Mouse (Mus musculus): ENCODE measurements around the gene Tbc1d24. TPM values are rescaled to one million over a fixed set of nuclear protein-coding genes. Genes with fewer than 3 reads are reported as not detected.
A peak's percentile ranks its signal among the peaks of the same experiment; 100 is the strongest.

The Tbc1d24 gene
- polyA plus RNA-seq, 1 experiment from 2014 or later, result 8.4 TPM

- Histone ChIP-seq H3K9me3 (ENCODE audit: control insufficient read depth, low read length) (no peaks in the 10 kb centered on the region), H3K36me3 (ENCODE audit: control insufficient read depth, insufficient read depth, low read length) (no peaks in the 10 kb centered on the region; the same call in 1 of the 2 replicates), H3K9ac (ENCODE audit: low read length) (no peak overlapping the region), H3K4me3 (ENCODE audit: low read depth, low read length) (no peak overlapping the region), H3K27me3 (ENCODE audit: control insufficient read depth, insufficient read depth, low read length) (no peaks in the 10 kb centered on the region), H3K27ac (ENCODE audit: low read depth, low read length) (no peak overlapping the region), H3K4me2 (ENCODE audit: low read depth, low read length, severe bottlenecking) (no peak overlapping the region), H3K4me1 (replicated peaks; ENCODE audit: control insufficient read depth, insufficient read depth, low read length) (peaks cover 12% of the 10 kb centered on the region; the same call in 1 of the 2 replicates)
- WGBS, result 77% methylated on average over 9 of the region's 11 CpGs
- ATAC-seq (replicated peaks; ENCODE audit: low FRiP score), result no peak
- DNase-seq (ENCODE audit: low spot score), result no peak
Measured at GRCm38 (mm10) chr17:24164566-24165259, 40.6 kb downstream of the Tbc1d24 start.

GRCm38 (mm10) chr17:24163176-24163962, 42.0 kb downstream of the Tbc1d24 start, which contains the start of gene Amdhd2:
Amdhd2 (minus strand) TSS chr17:24163766.
- no peak within 1 kb of the TSS for H3K27ac ChIP-seq (ENCODE audit: low read depth, low read length)
- H3K36me3 ChIP-seq (ENCODE audit: control insufficient read depth, insufficient read depth, low read length), result no peaks in the 10 kb centered on the region; the same call in 1 of the 2 replicates
- peak within 1 kb of the TSS; percentile 80 for H3K4me2 ChIP-seq (ENCODE audit: low read depth, low read length, severe bottlenecking)
- H3K27me3 ChIP-seq (ENCODE audit: control insufficient read depth, insufficient read depth, low read length), result no peaks in the 10 kb centered on the region
- H3K9me3 ChIP-seq (ENCODE audit: control insufficient read depth, low read length), result no peaks in the 10 kb centered on the region
- peaks cover 11% of the 10 kb centered on the region; the same call in 1 of the 2 replicates for H3K4me1 ChIP-seq (replicated peaks; ENCODE audit: control insufficient read depth, insufficient read depth, low read length)
- peak; percentile 94 for ATAC-seq (replicated peaks; ENCODE audit: low FRiP score)
- DNase-seq (ENCODE audit: low spot score), result peak; percentile 99
- WGBS, result under 1% methylated on average over 47 of the region's 47 CpGs
- peak within 1 kb of the TSS; percentile 74 for H3K9ac ChIP-seq (ENCODE audit: low read length)
- peak within 1 kb of the TSS; percentile 80 for H3K4me3 ChIP-seq (ENCODE audit: low read depth, low read length)

GRCm38 (mm10) chr17:24162584-24163175, 42.7 kb downstream of the Tbc1d24 start:
- DNase-seq (ENCODE audit: low spot score) (no peak), ATAC-seq (replicated peaks; ENCODE audit: low FRiP score) (no peak)
- Histone ChIP-seq H3K4me3 (ENCODE audit: low read depth, low read length) (peak overlapping the region; percentile 80), H3K9me3 (ENCODE audit: control insufficient read depth, low read length) (no peaks in the 10 kb centered on the region), H3K4me2 (ENCODE audit: low read depth, low read length, severe bottlenecking) (peak overlapping the region; percentile 80), H3K4me1 (replicated peaks; ENCODE audit: control insufficient read depth, insufficient read depth, low read length) (peaks cover 4% of the 10 kb centered on the region; the same call in 1 of the 2 replicates), H3K27me3 (ENCODE audit: control insufficient read depth, insufficient read depth, low read length) (no peaks in the 10 kb centered on the region), H3K27ac (ENCODE audit: low read depth, low read length) (no peak overlapping the region), H3K36me3 (ENCODE audit: control insufficient read depth, insufficient read depth, low read length) (no peaks in the 10 kb centered on the region; the same call in 1 of the 2 replicates), H3K9ac (ENCODE audit: low read length) (peak overlapping the region; percentile 74)
- WGBS, result 36% methylated on average over 17 of the region's 17 CpGs

- no peak overlapping the region for H3K4me3 ChIP-seq (ENCODE audit: low read depth, low read length)
- H3K27me3 ChIP-seq (ENCODE audit: control insufficient read depth, insufficient read depth, low read length), result no peaks in the 10 kb centered on the region
- H3K4me1 ChIP-seq (replicated peaks; ENCODE audit: control insufficient read depth, insufficient read depth, low read length), result peaks cover 3% of the 10 kb centered on the region; the same call in 1 of the 2 replicates
- no peak for DNase-seq (ENCODE audit: low spot score)
- H3K4me2 ChIP-seq (ENCODE audit: low read depth, low read length, severe bottlenecking), result no peak overlapping the region
- ATAC-seq (replicated peaks; ENCODE audit: low FRiP score), result no peak
- H3K36me3 ChIP-seq (ENCODE audit: control insufficient read depth, insufficient read depth, low read length), result no peaks in the 10 kb centered on the region
- H3K27ac ChIP-seq (ENCODE audit: low read depth, low read length), result no peak overlapping the region
- H3K9me3 ChIP-seq (ENCODE audit: control insufficient read depth, low read length), result no peaks in the 10 kb centered on the region
- 83% methylated on average over 5 of the region's 5 CpGs for WGBS
- no peak overlapping the region for H3K9ac ChIP-seq (ENCODE audit: low read length)
Measured at GRCm38 (mm10) chr17:24161466-24161865, 43.9 kb downstream of the Tbc1d24 start.

GRCm38 (mm10) chr17:24157526-24157925, 47.8 kb downstream of the Tbc1d24 start:
- Histone ChIP-seq H3K4me1 (replicated peaks; ENCODE audit: control insufficient read depth, insufficient read depth, low read length) (peaks cover 2% of the 10 kb centered on the region), H3K9ac (ENCODE audit: low read length) (no peak overlapping the region), H3K9me3 (ENCODE audit: control insufficient read depth, low read length) (no peaks in the 10 kb centered on the region), H3K4me3 (ENCODE audit: low read depth, low read length) (no peak overlapping the region), H3K36me3 (ENCODE audit: control insufficient read depth, insufficient read depth, low read length) (no peaks in the 10 kb centered on the region), H3K4me2 (ENCODE audit: low read depth, low read length, severe bottlenecking) (no peak overlapping the region), H3K27me3 (ENCODE audit: control insufficient read depth, insufficient read depth, low read length) (no peaks in the 10 kb centered on the region), H3K27ac (ENCODE audit: low read depth, low read length) (no peak overlapping the region)
- no peak for DNase-seq (ENCODE audit: low spot score)
- ATAC-seq (replicated peaks; ENCODE audit: low FRiP score), result no peak
- 93% methylated on average over 4 of the region's 4 CpGs for WGBS

GRCm38 (mm10) chr17:24157121-24157520, 48.2 kb downstream of the Tbc1d24 start:
- no peaks in the 10 kb centered on the region for H3K36me3 ChIP-seq (ENCODE audit: control insufficient read depth, insufficient read depth, low read length)
- ATAC-seq (replicated peaks; ENCODE audit: low FRiP score) (no peak), DNase-seq (ENCODE audit: low spot score) (no peak)
- H3K27me3 ChIP-seq (ENCODE audit: control insufficient read depth, insufficient read depth, low read length), result no peaks in the 10 kb centered on the region
- no peaks in the 10 kb centered on the region for H3K9me3 ChIP-seq (ENCODE audit: control insufficient read depth, low read length)
- H3K27ac ChIP-seq (ENCODE audit: low read depth, low read length), result no peak overlapping the region
- H3K4me1 ChIP-seq (replicated peaks; ENCODE audit: control insufficient read depth, insufficient read depth, low read length), result no peaks in the 10 kb centered on the region; the same call in 1 of the 2 replicates
- no peak overlapping the region for H3K4me2 ChIP-seq (ENCODE audit: low read depth, low read length, severe bottlenecking)
- WGBS, result 90% methylated on average over 6 of the region's 6 CpGs
- no peak overlapping the region for H3K4me3 ChIP-seq (ENCODE audit: low read depth, low read length)
- no peak overlapping the region for H3K9ac ChIP-seq (ENCODE audit: low read length)

- H3K9me3 ChIP-seq (ENCODE audit: control insufficient read depth, low read length), result no peaks in the 10 kb centered on the region
- no peaks in the 10 kb centered on the region for H3K27me3 ChIP-seq (ENCODE audit: control insufficient read depth, insufficient read depth, low read length)
- H3K9ac ChIP-seq (ENCODE audit: low read length), result no peak overlapping the region
- H3K4me2 ChIP-seq (ENCODE audit: low read depth, low read length, severe bottlenecking), result no peak overlapping the region
- no peak for DNase-seq (ENCODE audit: low spot score)
- H3K27ac ChIP-seq (ENCODE audit: low read depth, low read length), result no peak overlapping the region
- no peak for ATAC-seq (replicated peaks; ENCODE audit: low FRiP score)
- WGBS, result 86% methylated on average over 3 of the region's 3 CpGs
- H3K4me1 ChIP-seq (replicated peaks; ENCODE audit: control insufficient read depth, insufficient read depth, low read length), result no peaks in the 10 kb centered on the region; the same call in none of the 2 replicates
- no peak overlapping the region for H3K4me3 ChIP-seq (ENCODE audit: low read depth, low read length)
- no peaks in the 10 kb centered on the region for H3K36me3 ChIP-seq (ENCODE audit: control insufficient read depth, insufficient read depth, low read length)
Measured at GRCm38 (mm10) chr17:24156394-24156793, 49.0 kb downstream of the Tbc1d24 start.

- H3K9ac ChIP-seq (ENCODE audit: low read length), result no peak overlapping the region
- no peak overlapping the region for H3K4me2 ChIP-seq (ENCODE audit: low read depth, low read length, severe bottlenecking)
- no peak overlapping the region for H3K4me3 ChIP-seq (ENCODE audit: low read depth, low read length)
- no peak overlapping the region for H3K27ac ChIP-seq (ENCODE audit: low read depth, low read length)
- no peaks in the 10 kb centered on the region for H3K27me3 ChIP-seq (ENCODE audit: control insufficient read depth, insufficient read depth, low read length)
- no peaks in the 10 kb centered on the region for H3K36me3 ChIP-seq (ENCODE audit: control insufficient read depth, insufficient read depth, low read length)
- H3K9me3 ChIP-seq (ENCODE audit: control insufficient read depth, low read length), result no peaks in the 10 kb centered on the region
- H3K4me1 ChIP-seq (replicated peaks; ENCODE audit: control insufficient read depth, insufficient read depth, low read length), result no peaks in the 10 kb centered on the region; the same call in none of the 2 replicates
- no peak for DNase-seq (ENCODE audit: low spot score)
- WGBS, result 91% methylated on average over 9 of the region's 9 CpGs
- no peak for ATAC-seq (replicated peaks; ENCODE audit: low FRiP score)
Measured at GRCm38 (mm10) chr17:24155742-24156141, 49.6 kb downstream of the Tbc1d24 start.

Data from forebrain, embryonic 11.5 days (tissue).